Mouse (Mus musculus) CD4-positive, CD25-positive, alpha-beta regulatory T cell, adult 4 months (primary cell): ENCODE measurements at regions not wholly inside any gene's neighbourhood (a gene's known extent, or its start where the extent isn't known, plus 50 kb on each side); places are given as distances from the start of the nearest gene placed in this dataset.

Experiments
- ATAC-seq: one replicate; pipeline ENCODE4 v1.8.0; 2017

DNA sequence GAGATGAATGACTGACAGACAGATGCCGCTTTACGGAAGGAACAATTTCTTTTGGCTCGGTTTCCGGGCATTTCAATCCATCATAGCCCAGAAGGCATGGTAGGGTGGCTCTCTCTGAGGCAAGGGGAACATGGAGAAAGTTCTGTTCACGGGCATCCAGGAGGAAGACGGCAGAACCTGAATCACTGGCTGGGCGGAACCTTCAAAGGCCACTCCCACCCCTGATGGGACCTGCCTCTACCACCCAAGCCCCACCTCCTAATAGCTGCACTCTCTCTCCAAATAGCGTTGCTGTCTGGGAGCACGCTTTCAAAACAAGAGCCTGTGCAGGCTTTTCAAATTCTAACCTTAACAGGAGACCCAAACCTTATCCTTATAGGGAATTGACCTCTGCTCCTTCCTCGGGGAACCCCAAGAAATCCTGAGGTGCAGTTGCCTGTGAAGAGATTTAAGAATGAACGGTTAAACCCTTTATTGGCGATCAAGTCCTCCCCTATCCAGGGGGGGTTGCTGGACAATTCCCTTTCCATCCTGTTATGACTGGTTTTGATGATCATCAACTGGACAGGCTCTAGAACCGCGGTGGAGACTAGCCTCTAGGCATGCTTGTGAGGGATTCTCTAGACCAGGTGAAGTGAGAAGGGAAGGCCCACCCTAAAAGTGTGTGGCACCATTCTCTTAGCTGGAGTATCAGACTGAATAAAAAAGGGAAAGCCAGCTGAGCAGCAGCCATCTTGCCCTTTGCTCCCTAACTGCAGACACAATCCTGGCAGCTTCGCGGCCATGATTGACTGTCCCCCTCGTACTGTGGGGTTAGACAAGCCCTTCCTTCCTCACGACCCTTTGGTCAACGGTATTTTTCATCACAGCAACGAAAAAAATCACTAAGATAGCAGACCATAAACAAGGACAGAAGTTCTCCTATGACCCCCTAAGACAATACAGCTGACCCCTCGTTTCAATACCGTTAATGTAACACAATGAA lies 184.5 kb upstream of the Dyrk2 start:
- no peak for ATAC-seq

DNA sequence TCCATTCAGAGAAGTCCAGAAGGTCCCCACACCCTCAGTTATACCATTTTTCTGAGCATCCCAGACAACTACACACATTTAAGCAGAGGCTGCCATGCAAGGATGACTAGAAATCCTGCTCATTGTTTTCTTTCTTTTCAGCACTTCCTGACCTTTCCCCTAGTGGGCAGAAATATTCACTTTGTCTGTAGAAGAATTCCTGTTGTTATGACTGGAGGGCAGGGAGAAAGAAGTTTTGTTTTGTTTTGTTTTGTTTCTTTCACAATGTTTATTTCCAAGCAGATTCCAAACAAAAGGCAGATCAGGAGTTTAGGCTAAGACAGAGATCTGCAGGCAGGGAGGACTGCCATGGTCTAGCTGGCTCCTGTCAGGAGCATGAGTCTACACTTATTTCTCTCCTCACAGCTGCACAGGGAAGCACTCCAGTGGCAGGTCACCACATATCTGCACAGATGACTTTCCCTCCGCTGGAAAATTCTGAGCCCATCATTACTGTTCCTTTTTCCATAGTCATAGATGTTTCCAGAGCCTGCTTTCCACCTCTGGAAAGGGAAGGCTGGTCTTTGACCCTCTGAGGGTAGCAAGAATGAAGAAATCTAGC lies 182.5 kb upstream of the Dyrk2 start:
- ATAC-seq: no peak

GRCm38 (mm10) chr10:119051598-119051997 lies 181.6 kb upstream of the Dyrk2 start:
- ATAC-seq: no peak

- ATAC-seq: peak; percentile 97
Observed at GRCm38 (mm10) chr10:119050017-119050685, 180.1 kb upstream of the Dyrk2 start.

- ATAC-seq: no peak
Observed at GRCm38 (mm10) chr10:119048643-119049420, 178.8 kb upstream of the Dyrk2 start.

DNA sequence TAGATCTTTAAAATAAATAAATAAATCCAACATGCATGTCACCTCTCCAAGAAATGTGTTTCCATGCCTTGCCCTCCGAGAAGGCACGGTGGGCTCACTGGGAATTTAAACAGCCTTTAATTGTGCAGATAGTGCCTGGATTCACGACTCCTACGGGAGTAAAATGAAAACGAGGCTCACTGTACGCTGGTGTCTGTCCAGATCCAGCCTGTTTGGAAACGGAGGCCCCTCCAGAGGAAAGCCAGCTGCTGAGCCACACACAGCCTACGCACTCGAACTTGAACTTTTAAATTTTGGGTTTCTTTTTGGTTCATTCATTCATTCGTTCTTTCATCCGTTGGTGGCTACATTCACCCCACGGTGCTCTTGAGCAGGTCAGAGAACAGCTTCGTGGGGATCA lies 175.1 kb upstream of the Dyrk2 start:
- ATAC-seq: no peak

GRCm38 (mm10) chr10:119043069-119043468 lies 173.1 kb upstream of the Dyrk2 start:
- ATAC-seq: no peak

DNA sequence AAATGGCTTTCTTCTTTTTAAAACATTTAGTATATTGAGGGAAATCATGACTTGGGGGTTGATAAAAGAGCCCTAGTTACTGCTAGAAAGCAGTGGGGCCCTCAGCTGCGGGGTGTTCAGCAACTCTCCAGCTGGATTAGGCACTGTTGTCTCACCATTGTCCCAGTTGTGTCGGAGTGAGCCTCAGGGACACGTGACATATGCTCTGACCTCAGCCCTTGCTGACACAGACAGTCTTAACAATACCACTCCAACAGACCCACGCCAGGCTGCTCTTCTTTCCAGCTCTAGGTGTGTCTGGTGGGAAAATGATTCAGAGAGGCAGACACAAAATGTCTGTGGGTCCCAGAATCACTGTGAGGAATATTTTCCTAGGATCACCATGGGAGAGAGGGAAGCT lies 170.2 kb upstream of the Dyrk2 start:
- no peak for ATAC-seq

DNA sequence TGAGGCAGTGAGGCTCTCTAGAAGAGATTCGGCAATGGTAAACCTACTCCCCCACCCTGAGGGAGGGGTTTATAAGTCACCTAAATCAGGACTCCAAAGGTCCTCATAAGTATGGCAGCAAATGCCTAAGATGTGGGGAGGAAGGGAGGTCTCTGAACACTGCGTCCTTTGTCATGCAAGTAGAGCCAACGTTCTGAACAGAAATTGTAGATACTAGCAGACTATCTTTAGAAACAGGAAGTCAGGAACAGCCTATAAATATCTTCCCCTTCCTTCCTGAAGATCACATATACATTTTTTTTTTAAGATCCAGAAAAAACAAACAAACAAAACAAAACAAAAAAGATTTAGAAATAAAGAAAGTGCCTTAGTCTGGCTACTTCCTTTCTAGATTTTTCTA lies 169.7 kb upstream of the Dyrk2 start:
- peak; percentile 54 for ATAC-seq

- ATAC-seq: no peak
Observed at GRCm38 (mm10) chr10:119038991-119039390, 169.0 kb upstream of the Dyrk2 start.

GRCm38 (mm10) chr10:119037781-119038180 lies 167.8 kb upstream of the Dyrk2 start:
- no peak for ATAC-seq

DNA sequence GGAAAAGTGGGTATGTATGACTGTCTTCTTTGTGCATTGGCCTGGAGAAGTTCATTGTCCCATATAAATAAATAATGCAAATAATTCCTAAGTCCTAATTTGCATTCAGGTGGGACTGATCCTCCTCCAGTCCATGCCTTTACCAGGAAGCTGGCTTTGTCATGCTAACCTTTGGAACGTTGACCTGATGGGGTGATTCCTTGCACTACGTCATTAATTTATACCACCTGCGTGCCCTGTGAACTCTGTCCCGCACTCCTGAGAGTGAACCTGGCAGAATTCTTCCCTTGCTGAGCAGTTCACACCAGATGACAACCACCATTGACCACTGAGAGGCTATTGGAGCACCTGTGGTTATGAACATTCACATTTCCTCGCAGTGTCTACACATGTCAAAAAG lies 165.9 kb upstream of the Dyrk2 start:
- ATAC-seq: no peak

GRCm38 (mm10) chr10:119034396-119034795 lies 164.4 kb upstream of the Dyrk2 start:
- ATAC-seq: no peak

- peak; percentile 91 for ATAC-seq
Observed at GRCm38 (mm10) chr10:119031282-119032275, 161.6 kb upstream of the Dyrk2 start.

GRCm38 (mm10) chr10:119028480-119029137 lies 158.6 kb upstream of the Dyrk2 start:
- ATAC-seq: no peak

- ATAC-seq: no peak
Observed at GRCm38 (mm10) chr10:119027241-119027901, 157.4 kb upstream of the Dyrk2 start.

- ATAC-seq: no peak
Observed at GRCm38 (mm10) chr10:119026291-119026690, 156.3 kb upstream of the Dyrk2 start.

- peak; percentile 47 for ATAC-seq
Observed at GRCm38 (mm10) chr10:119024425-119024824, 154.4 kb upstream of the Dyrk2 start.

GRCm38 (mm10) chr10:119019082-119019481 lies 149.1 kb upstream of the Dyrk2 start:
- no peak for ATAC-seq

GRCm38 (mm10) chr10:119018490-119018889 lies 148.5 kb upstream of the Dyrk2 start:
- ATAC-seq: no peak
